Mouse (Mus musculus) left cerebral cortex, adult 8-10 months (tissue): ENCODE results near the gene Smug1. TPM values are rescaled to one million over a fixed set of nuclear protein-coding genes. Genes with fewer than 3 reads are reported as not detected.

Experiments used
- DNase-seq, 2 experiments: peaks; one replicate each; pipeline ENCODE4 v3.0.0; 2022; ENCODE audit warnings: low spot score in 2 of 2
- total RNA-seq, 4 experiments: library from RNA; stranded (reverse); gene quantifications; 2 replicates each; pipeline ENCODE4 v1.2.4; 2022

The Smug1 gene
- total RNA-seq, 4 experiments from 2014 or later = 18.9 to 24.5 (median 19.8) TPM

DNA sequence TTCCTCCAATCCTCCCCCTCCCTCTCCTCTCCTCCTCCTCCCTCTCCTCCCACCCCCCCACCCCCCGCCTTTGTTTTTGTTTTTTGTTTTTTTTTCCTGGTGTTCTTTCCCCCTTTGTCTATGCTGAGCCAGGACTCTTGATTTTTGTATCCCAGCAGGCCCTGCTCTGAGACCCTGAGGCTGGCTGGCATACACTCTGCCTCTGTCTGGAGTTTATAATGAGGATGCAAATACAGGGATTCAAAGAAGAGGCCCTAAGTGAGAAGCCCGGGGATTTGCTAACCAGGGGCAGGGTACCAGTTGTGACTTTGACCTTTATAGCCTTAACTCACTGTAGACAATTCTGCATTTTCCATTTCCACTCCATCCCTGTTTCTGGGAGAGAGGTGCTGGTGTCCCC, 60.7 kb downstream of the Smug1 start:
- DNase-seq = no peak

Other genes with a start within 250 kb of the Smug1 start
- not detected for gene Hoxc13, start 246.0 kb downstream of the Smug1 start, total RNA-seq
- gene Hoxc12, start 230.3 kb downstream of the Smug1 start, total RNA-seq = not detected
- not detected for gene Hoxc11, start 212.7 kb downstream of the Smug1 start, total RNA-seq
- not detected for gene Hoxc10, start 200.3 kb downstream of the Smug1 start, total RNA-seq
- gene Hoxc5, start 199.6 kb downstream of the Smug1 start, total RNA-seq = not detected
- gene Hoxc9, start 190.7 kb downstream of the Smug1 start, total RNA-seq = not detected
- not detected for gene Hoxc8, start 176.5 kb downstream of the Smug1 start, total RNA-seq
- gene Hoxc6, start 168.8 kb downstream of the Smug1 start, total RNA-seq = not detected
- not detected for gene Hoxc4, start 148.2 kb downstream of the Smug1 start, total RNA-seq
- gene Cbx5, start 72.7 kb upstream of the Smug1 start, total RNA-seq = 100 to 1,000 TPM; 174 to 198 (median 181) TPM
- 100 to 1,000 TPM; 254 to 309 (median 279) TPM for gene Hnrnpa1, start 73.3 kb upstream of the Smug1 start, total RNA-seq
- gene Nfe2, start 91.3 kb upstream of the Smug1 start, total RNA-seq = not detected
- 10 to 100 TPM; 90.9 to 93.2 (median 91.9) TPM for gene Copz1, start 105.6 kb upstream of the Smug1 start, total RNA-seq
- 1 to 10 TPM in 2 of 4 experiments, under 1 TPM in 2; 0.76 to 6.8 (median 2.8) TPM for gene Gpr84, start 143.5 kb upstream of the Smug1 start, total RNA-seq
- 10 to 100 TPM; 60.6 to 78.6 (median 69.1) TPM for gene Zfp385a, start 173.0 kb upstream of the Smug1 start, total RNA-seq
- gene Itga5, start 199.7 kb upstream of the Smug1 start, total RNA-seq = 1 to 10 TPM; 5.7 to 7.2 (median 5.9) TPM